Mouse (Mus musculus) thymus, adult 18-20 months (tissue): Measurements from ENCODE around the gene Exoc2.

Experiments used
- DNase-seq, 2 experiments: peaks; one replicate each; pipeline ENCODE4 v3.0.0; 2022; ENCODE audit warnings: mixed read lengths in 2 of 2

Exoc2 gene

GRCm38 (mm10) chr13:30888480-30888879, 85.4 kb downstream of the Exoc2 start:
- DNase-seq, result peak; percentile 33 to 53

GRCm38 (mm10) chr13:30880310-30880709, 93.6 kb downstream of the Exoc2 start:
- no peak for DNase-seq

GRCm38 (mm10) chr13:30879871-30880270, 94.0 kb downstream of the Exoc2 start:
- DNase-seq, result no peak

GRCm38 (mm10) chr13:30875825-30876224, 98.1 kb downstream of the Exoc2 start:
- no peak for DNase-seq

- DNase-seq, result no peak
Observed at GRCm38 (mm10) chr13:30873472-30873871, 100.4 kb downstream of the Exoc2 start.

- DNase-seq, result no peak
Observed at GRCm38 (mm10) chr13:30865486-30865885, 108.4 kb downstream of the Exoc2 start.

GRCm38 (mm10) chr13:30864042-30864441, 109.9 kb downstream of the Exoc2 start:
- DNase-seq, result no peak

- DNase-seq, result no peak
Observed at GRCm38 (mm10) chr13:30858421-30858820, 115.5 kb downstream of the Exoc2 start.

GRCm38 (mm10) chr13:30850736-30851135, 123.2 kb downstream of the Exoc2 start:
- no peak for DNase-seq

- DNase-seq, result no peak
Observed at GRCm38 (mm10) chr13:30848001-30848400, 125.9 kb downstream of the Exoc2 start.

- no peak for DNase-seq
Observed at GRCm38 (mm10) chr13:30846506-30846905, 127.4 kb downstream of the Exoc2 start.

GRCm38 (mm10) chr13:30843049-30843448, 130.8 kb downstream of the Exoc2 start:
- no peak for DNase-seq

GRCm38 (mm10) chr13:30841843-30842242, 132.1 kb downstream of the Exoc2 start:
- DNase-seq, result no peak

GRCm38 (mm10) chr13:30841306-30841705, 132.6 kb downstream of the Exoc2 start:
- no peak for DNase-seq

GRCm38 (mm10) chr13:30840700-30841099, 133.2 kb downstream of the Exoc2 start:
- no peak for DNase-seq

- DNase-seq, result no peak
Observed at GRCm38 (mm10) chr13:30836342-30836741, 137.6 kb downstream of the Exoc2 start.

- DNase-seq, result no peak
Observed at GRCm38 (mm10) chr13:30834859-30835258, 139.0 kb downstream of the Exoc2 start.

GRCm38 (mm10) chr13:30834349-30834748, 139.5 kb downstream of the Exoc2 start:
- no peak for DNase-seq

GRCm38 (mm10) chr13:30833476-30834149, 140.3 kb downstream of the Exoc2 start:
- no peak for DNase-seq

GRCm38 (mm10) chr13:30831369-30831768, 142.5 kb downstream of the Exoc2 start:
- no peak for DNase-seq

GRCm38 (mm10) chr13:30826511-30826910, 147.4 kb downstream of the Exoc2 start:
- no peak for DNase-seq

GRCm38 (mm10) chr13:30824903-30825302, 149.0 kb downstream of the Exoc2 start:
- DNase-seq, result no peak

GRCm38 (mm10) chr13:30820555-30820954, 153.3 kb downstream of the Exoc2 start:
- no peak for DNase-seq

GRCm38 (mm10) chr13:30819891-30820290, 154.0 kb downstream of the Exoc2 start:
- no peak for DNase-seq

GRCm38 (mm10) chr13:30817436-30817835, 156.5 kb downstream of the Exoc2 start:
- DNase-seq, result no peak
